Mouse (Mus musculus): ENCODE measurements around the gene Kcnc4.

GRCm38 (mm10) chr3:107437666-107438065, 21.7 kb downstream of the Kcnc4 start:
- TF ChIP-seq GATA1 (IDR thresholded peaks at IDR 0.05; ENCODE audit: borderline replicate concordance, low read length) (no peak), FLI1 (IDR thresholded peaks at IDR 0.05; ENCODE audit: low read length) (no peak)

All from megakaryocyte, embryonic 14.5 days (primary cell).